ENCODE assay signal across 1 mouse cellular context in genomic region chr6:50596301-50597211, GRCm38 (mm10).
A peak's percentile ranks its signal among the peaks of the same experiment; 100 is the strongest.
TF ChIP-seq lines count a peak whose summit lies in the region.

TSS of gene 4921507P07Rik (minus strand) at chr6:50596632.

TF ChIP-seq in CH12.LX, 34 proteins besides CTCF, POLR2A, EP300 and RAD21 (continued from another document):
- TF ChIP-seq CHD1 (IDR thresholded peaks at IDR 0.05; ENCODE audit: low read depth, low read length) (no peak), MEF2A (IDR thresholded peaks at IDR 0.05; ENCODE audit: borderline replicate concordance, low read depth, low read length) (0 out of 2 replicates have a peak, but pooled peaks have one; percentile 24), RCOR1 (conservative IDR thresholded peaks at IDR 0.05; ENCODE audit: low read depth, low read length) (no peak), BHLHE40 (IDR thresholded peaks at IDR 0.05; ENCODE audit: low read depth, low read length) (peak; percentile 63), MAX (IDR thresholded peaks at IDR 0.05; ENCODE audit: low read length) (no peak; the same call in 1 of the 2 replicates), ZKSCAN1 (IDR thresholded peaks at IDR 0.05; ENCODE audit: borderline replicate concordance, low read depth, low read length) (no peak), SMC3 (IDR thresholded peaks at IDR 0.05; ENCODE audit: low read depth, low read length) (peak; percentile 40)
